Mouse (Mus musculus) c-Kit-positive CD71-negative TER-119-negative erythroid progenitor cells, embryonic 14.5 days (primary cell): ENCODE measurements around the gene Mief2.

Experiments
- DNase-seq: peaks from one replicate; pipeline ENCODE4 v3.0.0-alpha.2; 2013; ENCODE audit warnings: low read depth

Gene Mief2

GRCm38 (mm10) chr11:60776829-60777740 lies 48.9 kb downstream of the Mief2 start, which contains the start of the genes Top3a and Smcr8:
Gene Top3a (minus strand): TSS chr11:60777365.
Gene Smcr8 (plus strand): TSS chr11:60777524.
- DNase-seq: peak; percentile 81

- no peak for DNase-seq
These were observed 49.7 kb downstream of the Mief2 start for GRCm38 (mm10) chr11:60777801-60778370.

GRCm38 (mm10) chr11:60779673-60780189 lies 51.5 kb downstream of the Mief2 start:
- no peak for DNase-seq
